Mouse (Mus musculus): ENCODE data around the gene Hist1h2ac. TPM values are rescaled to one million over a fixed set of nuclear protein-coding genes. Genes with fewer than 3 reads are reported as not detected.

Hist1h2ac gene
- polyA plus RNA-seq (2014; fragmentation: Nextera tagmentation; extraction: Ambion mirVana): 1.4 and 2.2 TPM in 2 replicates

- peak within 1 kb of the TSS; percentile 97 for H3K27ac ChIP-seq (replicated peaks; ENCODE audit: low read depth, low read length)
- H3K4me3 ChIP-seq (ENCODE audit: low read depth, low read length): peak within 1 kb of the TSS; percentile 40
- no peaks in the 10 kb centered on the region for H3K36me3 ChIP-seq (replicated peaks; ENCODE audit: control insufficient read depth, insufficient read depth, low read depth, low read length)
- no peaks in the 10 kb centered on the region for H3K27me3 ChIP-seq (ENCODE audit: control insufficient read depth, insufficient read depth, low read length)
- ATAC-seq (replicated peaks; ENCODE audit: insufficient number of reproducible peaks, low FRiP score, low TSS enrichment, low read depth) (peak; percentile 99), DNase-seq (ENCODE audit: low spot score) (peak; percentile 99)
- WGBS: under 1% methylated on average over 28 of the region's 32 CpGs
- H3K4me2 ChIP-seq (ENCODE audit: low read depth, low read length): peak within 1 kb of the TSS; percentile 66
- H3K9me3 ChIP-seq (replicated peaks; ENCODE audit: control insufficient read depth, low read length): no peaks in the 10 kb centered on the region
- H3K9ac ChIP-seq (replicated peaks; ENCODE audit: low read length): peak within 1 kb of the TSS; percentile 67
- H3K4me1 ChIP-seq (ENCODE audit: control insufficient read depth, insufficient read depth, low read length): no peaks in the 10 kb centered on the region
These were observed at the start of gene Hist1h2ac, which contains the start of gene Hist1h2bc for GRCm38 (mm10) chr13:23683755-23684281. Gene Hist1h2ac (minus strand): TSS chr13:23683948. Gene Hist1h2bc (plus strand): TSS chr13:23684199.

GRCm38 (mm10) chr13:23732156-23732804 lies 48.5 kb upstream of the Hist1h2ac start:
- H3K4me2 ChIP-seq (ENCODE audit: low read depth, low read length): no peak overlapping the region
- no peak overlapping the region for H3K9ac ChIP-seq (replicated peaks; ENCODE audit: low read length)
- ATAC-seq (replicated peaks; ENCODE audit: insufficient number of reproducible peaks, low FRiP score, low TSS enrichment, low read depth) (no peak), DNase-seq (ENCODE audit: low spot score) (peak; percentile 70)
- no peak overlapping the region for H3K4me3 ChIP-seq (ENCODE audit: low read depth, low read length)
- no peaks in the 10 kb centered on the region for H3K36me3 ChIP-seq (replicated peaks; ENCODE audit: control insufficient read depth, insufficient read depth, low read depth, low read length)
- H3K27me3 ChIP-seq (ENCODE audit: control insufficient read depth, insufficient read depth, low read length): no peaks in the 10 kb centered on the region
- 26% methylated on average over 8 of the region's 8 CpGs for WGBS
- no peaks in the 10 kb centered on the region for H3K4me1 ChIP-seq (ENCODE audit: control insufficient read depth, insufficient read depth, low read length)
- H3K27ac ChIP-seq (replicated peaks; ENCODE audit: low read depth, low read length): no peak overlapping the region
- H3K9me3 ChIP-seq (replicated peaks; ENCODE audit: control insufficient read depth, low read length): no peaks in the 10 kb centered on the region

GRCm38 (mm10) chr13:23730479-23730878 lies 46.7 kb upstream of the Hist1h2ac start:
- no peak overlapping the region for H3K27ac ChIP-seq (replicated peaks; ENCODE audit: low read depth, low read length)
- H3K27me3 ChIP-seq (ENCODE audit: control insufficient read depth, insufficient read depth, low read length): no peaks in the 10 kb centered on the region
- no peaks in the 10 kb centered on the region for H3K9me3 ChIP-seq (replicated peaks; ENCODE audit: control insufficient read depth, low read length)
- DNase-seq (ENCODE audit: low spot score): no peak
- 53% methylated on average over 8 of the region's 8 CpGs for WGBS
- no peak overlapping the region for H3K4me2 ChIP-seq (ENCODE audit: low read depth, low read length)
- H3K4me1 ChIP-seq (ENCODE audit: control insufficient read depth, insufficient read depth, low read length): no peaks in the 10 kb centered on the region
- no peak overlapping the region for H3K9ac ChIP-seq (replicated peaks; ENCODE audit: low read length)
- H3K36me3 ChIP-seq (replicated peaks; ENCODE audit: control insufficient read depth, insufficient read depth, low read depth, low read length): no peaks in the 10 kb centered on the region
- ATAC-seq (replicated peaks; ENCODE audit: insufficient number of reproducible peaks, low FRiP score, low TSS enrichment, low read depth): no peak
- H3K4me3 ChIP-seq (ENCODE audit: low read depth, low read length): no peak overlapping the region

GRCm38 (mm10) chr13:23729706-23730105 lies 46.0 kb upstream of the Hist1h2ac start:
- Histone ChIP-seq H3K4me3 (ENCODE audit: low read depth, low read length) (no peak overlapping the region), H3K9ac (replicated peaks; ENCODE audit: low read length) (no peak overlapping the region), H3K27me3 (ENCODE audit: control insufficient read depth, insufficient read depth, low read length) (no peaks in the 10 kb centered on the region), H3K4me1 (ENCODE audit: control insufficient read depth, insufficient read depth, low read length) (no peaks in the 10 kb centered on the region), H3K9me3 (replicated peaks; ENCODE audit: control insufficient read depth, low read length) (no peaks in the 10 kb centered on the region), H3K4me2 (ENCODE audit: low read depth, low read length) (no peak overlapping the region), H3K27ac (replicated peaks; ENCODE audit: low read depth, low read length) (no peak overlapping the region), H3K36me3 (replicated peaks; ENCODE audit: control insufficient read depth, insufficient read depth, low read depth, low read length) (no peaks in the 10 kb centered on the region)
- DNase-seq (ENCODE audit: low spot score) (no peak), ATAC-seq (replicated peaks; ENCODE audit: insufficient number of reproducible peaks, low FRiP score, low TSS enrichment, low read depth) (no peak)
- WGBS: 91% methylated on average over 5 of the region's 5 CpGs

- Histone ChIP-seq H3K4me3 (ENCODE audit: low read depth, low read length) (no peak overlapping the region), H3K27ac (replicated peaks; ENCODE audit: low read depth, low read length) (no peak overlapping the region), H3K27me3 (ENCODE audit: control insufficient read depth, insufficient read depth, low read length) (no peaks in the 10 kb centered on the region), H3K4me1 (ENCODE audit: control insufficient read depth, insufficient read depth, low read length) (no peaks in the 10 kb centered on the region), H3K9me3 (replicated peaks; ENCODE audit: control insufficient read depth, low read length) (no peaks in the 10 kb centered on the region), H3K9ac (replicated peaks; ENCODE audit: low read length) (no peak overlapping the region), H3K36me3 (replicated peaks; ENCODE audit: control insufficient read depth, insufficient read depth, low read depth, low read length) (no peaks in the 10 kb centered on the region), H3K4me2 (ENCODE audit: low read depth, low read length) (no peak overlapping the region)
- no peak for ATAC-seq (replicated peaks; ENCODE audit: insufficient number of reproducible peaks, low FRiP score, low TSS enrichment, low read depth)
- no peak for DNase-seq (ENCODE audit: low spot score)
- 95% methylated on average over 9 of the region's 9 CpGs for WGBS
These were observed 45.4 kb upstream of the Hist1h2ac start for GRCm38 (mm10) chr13:23729192-23729525.

GRCm38 (mm10) chr13:23728472-23729191 lies 44.9 kb upstream of the Hist1h2ac start:
- Histone ChIP-seq H3K27me3 (ENCODE audit: control insufficient read depth, insufficient read depth, low read length) (no peaks in the 10 kb centered on the region), H3K4me3 (ENCODE audit: low read depth, low read length) (no peak overlapping the region), H3K36me3 (replicated peaks; ENCODE audit: control insufficient read depth, insufficient read depth, low read depth, low read length) (no peaks in the 10 kb centered on the region), H3K9me3 (replicated peaks; ENCODE audit: control insufficient read depth, low read length) (no peaks in the 10 kb centered on the region), H3K4me1 (ENCODE audit: control insufficient read depth, insufficient read depth, low read length) (no peaks in the 10 kb centered on the region), H3K4me2 (ENCODE audit: low read depth, low read length) (no peak overlapping the region), H3K27ac (replicated peaks; ENCODE audit: low read depth, low read length) (no peak overlapping the region), H3K9ac (replicated peaks; ENCODE audit: low read length) (no peak overlapping the region)
- WGBS: 87% methylated on average over 18 of the region's 18 CpGs
- no peak for DNase-seq (ENCODE audit: low spot score)
- ATAC-seq (replicated peaks; ENCODE audit: insufficient number of reproducible peaks, low FRiP score, low TSS enrichment, low read depth): no peak

GRCm38 (mm10) chr13:23725213-23725612 lies 41.5 kb upstream of the Hist1h2ac start:
- no peak for DNase-seq (ENCODE audit: low spot score)

GRCm38 (mm10) chr13:23724239-23724638 lies 40.5 kb upstream of the Hist1h2ac start:
- Histone ChIP-seq H3K27me3 (ENCODE audit: control insufficient read depth, insufficient read depth, low read length) (no peaks in the 10 kb centered on the region), H3K4me3 (ENCODE audit: low read depth, low read length) (no peak overlapping the region), H3K36me3 (replicated peaks; ENCODE audit: control insufficient read depth, insufficient read depth, low read depth, low read length) (no peaks in the 10 kb centered on the region), H3K4me2 (ENCODE audit: low read depth, low read length) (no peak overlapping the region), H3K27ac (replicated peaks; ENCODE audit: low read depth, low read length) (no peak overlapping the region), H3K9me3 (replicated peaks; ENCODE audit: control insufficient read depth, low read length) (no peaks in the 10 kb centered on the region), H3K4me1 (ENCODE audit: control insufficient read depth, insufficient read depth, low read length) (no peaks in the 10 kb centered on the region), H3K9ac (replicated peaks; ENCODE audit: low read length) (no peak overlapping the region)
- no peak for ATAC-seq (replicated peaks; ENCODE audit: insufficient number of reproducible peaks, low FRiP score, low TSS enrichment, low read depth)
- WGBS: 84% methylated on average over 4 of the region's 4 CpGs
- no peak for DNase-seq (ENCODE audit: low spot score)

More at GRCm38 (mm10) chr13:23725213-23725612, 41.5 kb upstream of the Hist1h2ac start:
- no CpG with 5 or more reads among the region's 1 CpGs for WGBS
- no peaks in the 10 kb centered on the region for H3K36me3 ChIP-seq (replicated peaks; ENCODE audit: control insufficient read depth, insufficient read depth, low read depth, low read length)
- no peaks in the 10 kb centered on the region for H3K4me1 ChIP-seq (ENCODE audit: control insufficient read depth, insufficient read depth, low read length)
- H3K9me3 ChIP-seq (replicated peaks; ENCODE audit: control insufficient read depth, low read length): no peaks in the 10 kb centered on the region
- no peak overlapping the region for H3K4me2 ChIP-seq (ENCODE audit: low read depth, low read length)
- no peak overlapping the region for H3K4me3 ChIP-seq (ENCODE audit: low read depth, low read length)
- H3K27me3 ChIP-seq (ENCODE audit: control insufficient read depth, insufficient read depth, low read length): no peaks in the 10 kb centered on the region
- H3K9ac ChIP-seq (replicated peaks; ENCODE audit: low read length): no peak overlapping the region
- no peak for ATAC-seq (replicated peaks; ENCODE audit: insufficient number of reproducible peaks, low FRiP score, low TSS enrichment, low read depth)
- H3K27ac ChIP-seq (replicated peaks; ENCODE audit: low read depth, low read length): no peak overlapping the region

Measured in embryonic facial prominence, embryonic 11.5 days (tissue).